Mouse (Mus musculus): ENCODE measurements at regions not wholly inside any gene's neighbourhood (a gene's known extent, or its start where the extent isn't known, plus 50 kb on each side); places are given as distances from the start of the nearest gene placed in this dataset.

DNA sequence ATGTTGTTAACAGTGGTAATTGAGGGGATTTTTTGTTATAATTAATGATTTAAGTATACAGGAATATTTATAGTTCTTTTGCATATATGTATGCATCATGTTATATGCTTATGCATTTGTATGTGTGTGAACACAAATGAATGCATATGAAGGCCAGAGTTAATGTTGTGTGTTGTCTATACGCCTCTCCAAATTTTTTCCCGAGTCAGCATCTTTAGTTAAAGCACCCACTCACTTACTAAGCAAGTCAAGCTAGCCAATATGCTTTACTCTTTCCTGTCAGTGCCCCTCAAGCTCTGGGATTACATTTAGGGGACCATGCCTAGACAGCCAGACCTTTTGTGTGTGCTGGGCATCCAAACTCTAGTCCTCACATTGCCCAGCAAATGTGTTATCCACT lies 315.3 kb upstream of the Klf6 start:
- Histone ChIP-seq H3K4me3 (no peak overlapping the region), H3K4me1 (peaks cover 2% of the 10 kb centered on the region; the same call in 1 of the 2 replicates), H3K27ac (no peak overlapping the region), H3K27me3 (ENCODE audit: insufficient read depth, poor library complexity, severe bottlenecking) (no peaks in the 10 kb centered on the region), H3K36me3 (no peaks in the 10 kb centered on the region), H3K9me3 (no peaks in the 10 kb centered on the region)
- DNase-seq (ENCODE audit: low spot score): no peak
- WGBS: 82% methylated on average over 2 of the region's 2 CpGs

DNA sequence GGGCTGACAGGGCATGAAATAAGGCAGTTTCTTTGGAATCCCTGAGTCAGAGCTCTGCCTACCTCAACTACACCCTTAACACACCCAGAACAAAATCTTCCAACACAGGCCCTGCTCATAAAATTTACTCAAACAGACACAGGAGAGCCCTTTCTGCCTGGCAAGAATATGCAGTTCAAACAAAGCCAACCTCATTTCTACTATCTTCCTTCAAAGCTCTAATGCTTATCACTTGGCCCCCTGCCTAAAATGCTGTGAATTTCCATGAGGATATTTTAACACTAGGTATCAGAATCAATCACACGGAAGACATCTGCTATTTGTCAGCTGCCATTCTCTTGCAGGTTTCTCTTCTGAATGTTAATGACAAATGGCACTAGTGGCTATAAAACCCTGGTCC lies 314.3 kb upstream of the Klf6 start:
- Histone ChIP-seq H3K27ac (no peak overlapping the region), H3K4me3 (no peak overlapping the region), H3K36me3 (no peaks in the 10 kb centered on the region), H3K9me3 (no peaks in the 10 kb centered on the region), H3K4me1 (peaks cover 2% of the 10 kb centered on the region; the same call in 1 of the 2 replicates), H3K27me3 (ENCODE audit: insufficient read depth, poor library complexity, severe bottlenecking) (no peaks in the 10 kb centered on the region)
- 31% methylated on average over 1 of the region's 1 CpGs for WGBS
- no peak for DNase-seq (ENCODE audit: low spot score)

DNA sequence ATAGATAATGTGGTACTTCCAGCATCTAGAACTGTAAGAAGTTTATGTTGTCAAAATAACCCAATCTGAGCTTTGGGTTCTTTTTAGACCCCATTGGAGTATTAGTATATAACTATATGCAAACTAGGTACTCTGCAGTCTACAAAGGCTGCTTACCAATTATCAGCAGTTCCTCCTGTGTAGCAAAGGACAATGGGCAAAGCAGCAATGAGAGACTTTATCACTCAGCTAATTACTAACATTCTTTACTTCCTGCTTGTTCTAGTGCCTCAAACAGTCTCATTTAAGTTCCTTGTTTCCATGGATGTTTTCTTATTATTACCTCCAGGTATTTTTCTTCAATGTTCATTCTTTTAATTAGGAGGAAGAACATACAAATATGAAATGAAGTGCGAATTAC lies 312.5 kb upstream of the Klf6 start:
- Histone ChIP-seq H3K27me3 (ENCODE audit: insufficient read depth, poor library complexity, severe bottlenecking) (no peaks in the 10 kb centered on the region), H3K36me3 (no peaks in the 10 kb centered on the region), H3K9me3 (no peaks in the 10 kb centered on the region), H3K4me1 (peaks cover 2% of the 10 kb centered on the region; the same call in 1 of the 2 replicates), H3K4me3 (no peak overlapping the region), H3K27ac (no peak overlapping the region)
- WGBS: 89% methylated on average over 1 of the region's 1 CpGs
- DNase-seq (ENCODE audit: low spot score): no peak

DNA sequence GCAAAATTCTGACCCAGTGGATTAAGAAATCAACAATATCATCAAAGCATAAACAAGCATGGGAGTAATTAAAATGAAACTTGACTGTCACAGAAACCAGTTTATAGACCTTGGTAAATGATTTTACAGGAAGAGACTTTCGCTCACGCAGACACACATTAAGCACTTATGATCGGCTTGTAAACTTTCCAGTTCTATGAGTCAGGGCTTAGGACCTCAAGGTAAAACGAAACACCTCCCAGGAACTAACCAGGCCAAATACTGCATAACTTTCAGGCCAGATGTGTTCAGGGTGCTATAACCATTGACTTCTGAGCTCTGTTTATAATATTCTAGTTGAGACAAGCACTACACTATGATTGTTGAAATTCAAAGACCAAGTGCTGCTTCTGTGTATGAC lies 312.1 kb upstream of the Klf6 start:
- H3K27me3 ChIP-seq (ENCODE audit: insufficient read depth, poor library complexity, severe bottlenecking): no peaks in the 10 kb centered on the region
- no peaks in the 10 kb centered on the region for H3K36me3 ChIP-seq
- H3K4me3 ChIP-seq: no peak overlapping the region
- no peak overlapping the region for H3K27ac ChIP-seq
- DNase-seq (ENCODE audit: low spot score): no peak
- H3K4me1 ChIP-seq: peaks cover 2% of the 10 kb centered on the region; the same call in 1 of the 2 replicates
- 93% methylated on average over 4 of the region's 4 CpGs for WGBS
- no peaks in the 10 kb centered on the region for H3K9me3 ChIP-seq

DNA sequence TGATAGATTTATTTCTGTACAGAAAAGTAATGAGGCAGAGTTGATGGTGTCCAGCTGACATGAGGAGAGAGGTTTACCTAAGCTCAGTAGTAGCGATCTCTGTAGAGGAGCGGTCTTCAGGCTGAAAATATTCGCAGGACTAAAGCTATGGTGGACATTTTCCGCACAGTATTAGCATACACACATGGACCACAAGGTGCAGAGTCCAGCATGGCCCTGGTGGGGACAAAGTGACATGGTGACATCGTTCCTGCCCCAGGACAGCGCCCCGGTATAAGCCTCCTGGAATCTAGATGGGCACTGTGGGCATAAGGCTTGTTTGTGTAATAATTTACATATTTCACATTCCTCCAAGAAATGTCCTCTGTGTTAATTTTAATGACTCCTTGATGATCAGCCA lies 311.5 kb upstream of the Klf6 start:
- Histone ChIP-seq H3K9me3 (no peaks in the 10 kb centered on the region), H3K27me3 (ENCODE audit: insufficient read depth, poor library complexity, severe bottlenecking) (no peaks in the 10 kb centered on the region), H3K4me1 (peaks cover 2% of the 10 kb centered on the region; the same call in 1 of the 2 replicates), H3K4me3 (no peak overlapping the region), H3K27ac (no peak overlapping the region), H3K36me3 (no peaks in the 10 kb centered on the region)
- WGBS: 89% methylated on average over 7 of the region's 7 CpGs
- DNase-seq (ENCODE audit: low spot score): no peak

DNA sequence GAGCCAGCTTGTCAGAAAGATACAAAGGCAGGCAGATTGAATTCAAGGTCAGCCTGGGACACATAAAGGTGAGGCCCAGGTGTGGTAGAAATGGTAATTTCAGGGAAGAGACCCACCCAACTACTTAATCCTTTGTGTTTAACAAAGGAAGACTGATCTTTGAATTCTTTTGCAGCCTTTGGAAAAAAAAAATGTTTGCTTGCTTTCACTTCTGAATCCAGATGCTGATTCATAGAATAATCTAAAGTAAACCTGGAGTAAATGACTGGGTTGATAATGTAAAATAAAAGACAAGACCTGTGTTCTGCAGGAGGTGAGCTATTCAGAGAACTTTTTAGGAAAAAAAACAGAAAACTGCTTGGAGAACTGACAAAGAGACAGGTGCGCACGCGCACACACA lies 310.9 kb upstream of the Klf6 start:
- 92% methylated on average over 3 of the region's 3 CpGs for WGBS
- Histone ChIP-seq H3K9me3 (no peaks in the 10 kb centered on the region), H3K27me3 (ENCODE audit: insufficient read depth, poor library complexity, severe bottlenecking) (no peaks in the 10 kb centered on the region), H3K4me3 (no peak overlapping the region), H3K27ac (no peak overlapping the region), H3K36me3 (no peaks in the 10 kb centered on the region), H3K4me1 (peaks cover 2% of the 10 kb centered on the region; the same call in 1 of the 2 replicates)
- no peak for DNase-seq (ENCODE audit: low spot score)

DNA sequence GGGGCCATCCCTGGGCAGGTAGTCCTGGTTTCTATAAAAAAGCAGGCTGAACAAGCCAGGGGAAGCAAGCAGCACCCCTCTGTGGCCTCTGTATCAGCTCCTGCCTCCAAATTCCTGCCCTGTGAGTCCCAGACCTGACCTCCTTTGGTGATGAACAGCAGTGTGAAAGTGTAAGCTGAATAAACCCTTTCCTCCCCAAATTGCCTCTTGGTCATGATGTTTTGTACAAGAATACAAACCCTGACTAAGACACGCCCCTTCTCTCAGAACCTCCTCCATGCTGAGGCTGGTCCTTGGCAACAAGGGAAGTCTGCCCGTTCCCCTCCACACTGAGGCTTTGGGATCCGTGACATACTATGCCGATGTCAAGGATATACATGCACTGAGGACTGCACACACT lies 310.2 kb upstream of the Klf6 start:
- no peaks in the 10 kb centered on the region for H3K27me3 ChIP-seq (ENCODE audit: insufficient read depth, poor library complexity, severe bottlenecking)
- no peaks in the 10 kb centered on the region for H3K36me3 ChIP-seq
- H3K4me3 ChIP-seq: no peak overlapping the region
- H3K4me1 ChIP-seq: peaks cover 2% of the 10 kb centered on the region; the same call in 1 of the 2 replicates
- DNase-seq (ENCODE audit: low spot score): no peak
- no peaks in the 10 kb centered on the region for H3K9me3 ChIP-seq
- no peak overlapping the region for H3K27ac ChIP-seq
- WGBS: 84% methylated on average over 4 of the region's 4 CpGs

DNA sequence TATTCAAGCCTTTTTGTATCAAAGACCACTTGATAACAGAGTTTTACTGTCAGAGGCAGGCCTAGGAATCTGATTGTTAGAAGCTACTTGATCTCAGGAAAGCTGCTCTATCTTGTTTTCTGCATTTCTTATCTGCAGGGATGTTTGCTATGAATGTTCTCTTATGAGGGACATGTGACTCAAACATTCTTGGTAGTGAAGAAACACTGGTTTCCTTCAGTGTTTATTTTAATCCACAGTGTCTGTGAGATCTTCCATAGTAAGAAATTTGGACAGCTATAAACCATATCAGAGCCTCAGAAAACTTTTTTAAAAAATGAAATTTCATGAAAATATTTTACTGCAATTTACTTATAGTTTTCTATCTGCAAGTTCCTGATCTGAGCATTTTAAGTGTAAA lies 307.8 kb upstream of the Klf6 start:
- H3K9me3 ChIP-seq: no peaks in the 10 kb centered on the region
- no peak overlapping the region for H3K4me3 ChIP-seq
- no peaks in the 10 kb centered on the region for H3K36me3 ChIP-seq
- no peak for DNase-seq (ENCODE audit: low spot score)
- no peaks in the 10 kb centered on the region for H3K27me3 ChIP-seq (ENCODE audit: insufficient read depth, poor library complexity, severe bottlenecking)
- H3K27ac ChIP-seq: no peak overlapping the region
- no peaks in the 10 kb centered on the region for H3K4me1 ChIP-seq

DNA sequence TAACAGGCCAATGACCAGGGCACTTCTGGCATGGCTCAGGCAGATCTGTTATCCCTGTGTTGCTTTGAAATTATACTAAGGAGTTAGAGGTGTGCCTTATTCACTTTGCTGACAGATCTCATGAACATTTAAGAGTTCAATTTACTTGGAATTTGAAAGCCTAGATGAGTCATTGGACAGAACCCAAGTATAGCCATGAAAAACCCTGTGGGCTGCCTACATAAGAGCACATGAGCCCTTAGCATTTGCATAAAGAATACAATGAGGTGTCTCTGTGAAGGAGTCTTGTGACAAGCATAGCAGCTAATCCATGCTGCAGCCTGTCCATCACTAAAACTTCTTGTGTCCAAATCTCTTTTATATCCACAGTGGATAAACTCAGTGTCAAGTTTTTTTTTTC lies 303.2 kb upstream of the Klf6 start:
- no peak overlapping the region for H3K4me3 ChIP-seq
- no peaks in the 10 kb centered on the region for H3K9me3 ChIP-seq
- no peak overlapping the region for H3K27ac ChIP-seq
- no peaks in the 10 kb centered on the region for H3K36me3 ChIP-seq
- H3K4me1 ChIP-seq: no peaks in the 10 kb centered on the region
- H3K27me3 ChIP-seq (ENCODE audit: insufficient read depth, poor library complexity, severe bottlenecking): no peaks in the 10 kb centered on the region
- DNase-seq (ENCODE audit: low spot score): no peak

DNA sequence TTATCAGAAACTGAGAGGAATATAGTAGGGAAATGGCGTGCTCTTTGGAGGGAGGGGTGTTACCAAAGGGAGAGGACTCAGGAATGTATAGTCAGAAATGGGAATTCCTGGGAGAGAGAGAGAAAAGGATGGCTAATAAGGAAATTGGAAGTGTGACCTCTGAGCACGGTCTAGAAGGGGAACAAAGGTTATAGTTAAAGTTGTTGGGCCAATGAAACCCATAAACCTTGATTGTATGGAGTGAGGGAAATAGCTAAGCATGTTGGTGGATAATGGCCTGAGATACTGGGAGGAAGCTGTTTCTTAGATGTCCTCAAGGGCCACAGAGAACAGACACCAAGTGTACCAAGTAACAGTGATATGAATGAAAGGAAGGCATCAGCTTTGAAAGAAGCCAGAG lies 294.8 kb upstream of the Klf6 start:
- WGBS: 72% methylated on average over 2 of the region's 2 CpGs

DNA sequence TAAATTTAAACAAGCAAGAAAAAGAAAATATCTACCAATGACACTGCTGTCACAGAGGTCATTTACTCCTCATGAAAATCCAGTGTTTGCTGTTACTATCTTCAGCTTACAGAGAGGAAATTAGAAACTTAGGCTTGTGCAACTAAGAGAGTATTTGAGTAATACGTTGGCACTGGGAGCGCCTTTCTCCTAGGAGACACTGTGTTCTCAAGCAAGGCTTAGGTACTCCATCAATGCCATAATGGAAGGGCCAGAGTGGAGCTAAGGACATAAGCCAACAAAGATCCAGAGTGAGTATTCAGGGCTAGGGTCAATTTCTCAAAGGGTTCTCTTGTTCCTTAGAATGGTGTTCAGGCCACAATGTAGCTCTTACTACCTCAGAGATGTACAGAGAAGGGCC lies 294.4 kb upstream of the Klf6 start:
- Histone ChIP-seq H3K4me3 (no peak overlapping the region), H3K9me3 (no peaks in the 10 kb centered on the region), H3K27ac (no peak overlapping the region), H3K4me1 (no peaks in the 10 kb centered on the region), H3K36me3 (no peaks in the 10 kb centered on the region), H3K27me3 (ENCODE audit: insufficient read depth, poor library complexity, severe bottlenecking) (no peaks in the 10 kb centered on the region)
- DNase-seq (ENCODE audit: low spot score): no peak
- 86% methylated on average over 2 of the region's 2 CpGs for WGBS

More for the DNA sequence above, 294.8 kb upstream of the Klf6 start:
- DNase-seq (ENCODE audit: low spot score): no peak
- Histone ChIP-seq H3K27me3 (ENCODE audit: insufficient read depth, poor library complexity, severe bottlenecking) (no peaks in the 10 kb centered on the region), H3K4me1 (no peaks in the 10 kb centered on the region), H3K4me3 (no peak overlapping the region), H3K9me3 (no peaks in the 10 kb centered on the region), H3K27ac (no peak overlapping the region), H3K36me3 (no peaks in the 10 kb centered on the region)

- no peaks in the 10 kb centered on the region for H3K9me3 ChIP-seq
- no peaks in the 10 kb centered on the region for H3K4me1 ChIP-seq
- no peaks in the 10 kb centered on the region for H3K36me3 ChIP-seq
- no peak for DNase-seq (ENCODE audit: low spot score)
- H3K4me3 ChIP-seq: no peak overlapping the region
- 73% methylated on average over 1 of the region's 1 CpGs for WGBS
- no peak overlapping the region for H3K27ac ChIP-seq
- no peaks in the 10 kb centered on the region for H3K27me3 ChIP-seq (ENCODE audit: insufficient read depth, poor library complexity, severe bottlenecking)
Observed at GRCm38 (mm10) chr13:5569579-5569978, 291.7 kb upstream of the Klf6 start.

DNA sequence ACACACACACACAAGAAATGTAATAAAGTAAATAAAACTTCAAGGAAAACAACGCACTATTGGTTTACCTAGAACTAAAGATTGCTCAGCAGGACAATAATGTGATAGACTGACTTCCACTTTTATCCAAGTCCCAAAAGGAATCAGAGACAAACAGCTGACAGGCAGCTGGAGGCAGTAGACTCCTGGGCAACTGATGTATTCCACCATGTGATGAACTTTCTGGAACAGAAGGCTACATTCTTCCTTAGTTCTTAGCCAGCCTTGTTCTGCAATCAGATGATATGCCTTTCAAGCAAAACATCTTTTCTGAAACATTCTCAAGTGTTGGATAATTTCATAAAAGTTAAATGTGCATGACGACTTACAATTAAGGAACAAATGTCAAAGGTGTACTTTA lies 290.9 kb upstream of the Klf6 start:
- H3K9me3 ChIP-seq: no peaks in the 10 kb centered on the region
- no peaks in the 10 kb centered on the region for H3K4me1 ChIP-seq
- H3K27ac ChIP-seq: no peak overlapping the region
- 80% methylated on average over 2 of the region's 2 CpGs for WGBS
- H3K27me3 ChIP-seq (ENCODE audit: insufficient read depth, poor library complexity, severe bottlenecking): no peaks in the 10 kb centered on the region
- DNase-seq (ENCODE audit: low spot score): no peak
- H3K36me3 ChIP-seq: no peaks in the 10 kb centered on the region
- H3K4me3 ChIP-seq: no peak overlapping the region

GRCm38 (mm10) chr13:5576568-5576967 lies 284.7 kb upstream of the Klf6 start:
- no peak overlapping the region for H3K27ac ChIP-seq
- no peak overlapping the region for H3K4me3 ChIP-seq
- no peak for DNase-seq (ENCODE audit: low spot score)
- no peaks in the 10 kb centered on the region for H3K9me3 ChIP-seq
- H3K27me3 ChIP-seq (ENCODE audit: insufficient read depth, poor library complexity, severe bottlenecking): no peaks in the 10 kb centered on the region
- no peaks in the 10 kb centered on the region for H3K36me3 ChIP-seq
- 83% methylated on average over 5 of the region's 5 CpGs for WGBS
- no peaks in the 10 kb centered on the region for H3K4me1 ChIP-seq

Measured in heart, embryonic 10.5 days (tissue).